ENCODE assay signal across 12 mouse cellular contexts in genomic region chr10:62189910-62190309, GRCm38 (mm10). TPM values are rescaled to one million over a fixed set of nuclear protein-coding genes. Genes with fewer than 3 reads are reported as not detected.
DNase-seq lines count a peak whose midpoint lies in the region; TF ChIP-seq lines count a peak whose summit lies in the region.
"Had no signal": no experiment of that assay in that cellular context is flagged by ENCODE, and none has a peak within 500 bp of the region (broad histone marks: within the 10 kb centered on the region; RNA-seq: fewer than 3 reads in every experiment).

No protein-coding gene starts in this region.

- DNase-seq in gastrocnemius, adult 2 months = peak; percentile 34
- no peak for DNase-seq in gastrocnemius, adult 8-10 months (ENCODE audit: low spot score in 2 of 2)
- peak; percentile 80 to 82 for DNase-seq in B cell, adult 2 months
- DNase-seq in kidney, postnatal 10 days = peak; percentile 65
- DNase-seq in natural killer cell, adult 2 months (ENCODE audit: low spot score in 2 of 2) = peak; percentile 28 to 64
- no peak for DNase-seq in yolk sac, embryonic 10.5 days (ENCODE audit: low spot score)
- no peak for DNase-seq in frontal cortex, postnatal 25 days (ENCODE audit: low spot score in 2 of 2)
- DNase-seq in urinary bladder, postnatal 10 days (ENCODE audit: low spot score) = no peak

- TF ChIP-seq CTCF in gastrocnemius, adult 2 months (IDR thresholded peaks at IDR 0.05) = no peak

- H3K4me3 ChIP-seq in gastrocnemius, adult 2 months = peak overlapping the region; percentile 60
- H3K4me3 ChIP-seq: forebrain, embryonic 13.5 days; heart, embryonic 13.5 days; limb, embryonic 13.5 days had no signal

- intact Hi-C loops in gastrocnemius, adult 2 months (cut with DNase I) = loop anchor here (10.0 kb wide), 1 partner anchor 355 kb away; no protein-coding TSS in a partner anchor

- peak overlapping the region; percentile 81 for H3K27ac ChIP-seq in gastrocnemius, adult 2 months
- H3K27ac ChIP-seq: forebrain, embryonic 13.5 days; heart, embryonic 13.5 days; limb, embryonic 13.5 days had no signal

RNA-seq across cellular contexts. Expression of gene Tspan15, which starts 41.1 kb away (rescaled TPM):
- total RNA-seq in gastrocnemius, adult 2 months (2021) = 1 to 10 TPM; 3.5 to 6.0 TPM
- total RNA-seq in gastrocnemius, adult 8-10 months (2022) = 1 to 10 TPM; 4.6 to 7.3 (median 5.1) TPM

RNA-seq across cellular contexts. Expression of gene Fam241b, which starts 46.2 kb away (rescaled TPM):
- total RNA-seq in gastrocnemius, adult 2 months (2021) = 1 to 10 TPM in 1 of 2 experiments, under 1 TPM in 1; 0.99 to 1.2 TPM
- 1 to 10 TPM; 1.7 to 3.0 (median 2.5) TPM for total RNA-seq in gastrocnemius, adult 8-10 months (2022)

RNA-seq across cellular contexts. Expression of gene Neurog3, which starts 57.0 kb away (rescaled TPM):
- total RNA-seq in gastrocnemius, adult 2 months (2021) = not detected
- not detected for total RNA-seq in gastrocnemius, adult 8-10 months (2022)
- total RNA-seq: adrenal gland, adult 18-20 months had no signal

Comparison
In these comparisons a context has a peak if more than half of its experiments do, and no peak if none do; other contexts are left out.
1. DNase-seq: peak in gastrocnemius, adult 2 months (single experiment), B cell, adult 2 months (2 of 2), kidney, postnatal 10 days (single experiment) and natural killer cell, adult 2 months (2 of 2); none in gastrocnemius, adult 8-10 months (0 of 2), yolk sac, embryonic 10.5 days (single experiment), frontal cortex, postnatal 25 days (0 of 2) and urinary bladder, postnatal 10 days (single experiment).